Mouse (Mus musculus): ENCODE measurements around the gene Galnt4.

Gene Galnt4

GRCm38 (mm10) chr10:99115471-99116236 is 7.7 kb downstream of the Galnt4 start:
- no peak for DNase-seq (ENCODE audit: low spot score in 2 of 2)

GRCm38 (mm10) chr10:99116237-99116632 is 8.3 kb downstream of the Galnt4 start:
- no peak for DNase-seq (ENCODE audit: low spot score in 2 of 2)

GRCm38 (mm10) chr10:99116650-99117615 is 9.0 kb downstream of the Galnt4 start:
- no peak for DNase-seq (ENCODE audit: low spot score in 2 of 2)

GRCm38 (mm10) chr10:99117876-99118275 is 9.9 kb downstream of the Galnt4 start:
- DNase-seq (ENCODE audit: low spot score in 2 of 2): no peak

GRCm38 (mm10) chr10:99118697-99119096 is 10.7 kb downstream of the Galnt4 start:
- no peak for DNase-seq (ENCODE audit: low spot score in 2 of 2)

- no peak for DNase-seq (ENCODE audit: low spot score in 2 of 2)
Observed at GRCm38 (mm10) chr10:99119471-99119870, 11.5 kb downstream of the Galnt4 start.

GRCm38 (mm10) chr10:99126225-99126624 is 18.3 kb downstream of the Galnt4 start, which contains the start of gene Phxr2:
TSS of gene Phxr2 (minus strand) at chr10:99126325.
- DNase-seq (ENCODE audit: low spot score in 2 of 2): no peak

GRCm38 (mm10) chr10:99126954-99127353 is 19.0 kb downstream of the Galnt4 start:
- no peak for DNase-seq (ENCODE audit: low spot score in 2 of 2)

GRCm38 (mm10) chr10:99127691-99128261 is 19.8 kb downstream of the Galnt4 start:
- DNase-seq (ENCODE audit: low spot score in 2 of 2): no peak

GRCm38 (mm10) chr10:99130611-99131010 is 22.7 kb downstream of the Galnt4 start:
- DNase-seq (ENCODE audit: low spot score in 2 of 2): no peak

- no peak for DNase-seq (ENCODE audit: low spot score in 2 of 2)
Observed at GRCm38 (mm10) chr10:99131298-99131697, 23.3 kb downstream of the Galnt4 start.

GRCm38 (mm10) chr10:99132189-99132588 is 24.2 kb downstream of the Galnt4 start:
- DNase-seq (ENCODE audit: low spot score in 2 of 2): no peak

GRCm38 (mm10) chr10:99132595-99133272 is 24.8 kb downstream of the Galnt4 start:
- peak in 1 of 2 experiments; percentile 46 for DNase-seq (ENCODE audit: low spot score in 2 of 2)

GRCm38 (mm10) chr10:99133321-99133875 is 25.4 kb downstream of the Galnt4 start:
- DNase-seq (ENCODE audit: low spot score in 2 of 2): no peak

GRCm38 (mm10) chr10:99136337-99136736 is 28.4 kb downstream of the Galnt4 start:
- DNase-seq (ENCODE audit: low spot score in 2 of 2): no peak

- no peak for DNase-seq (ENCODE audit: low spot score in 2 of 2)
Observed at GRCm38 (mm10) chr10:99145611-99146010, 37.7 kb downstream of the Galnt4 start.

GRCm38 (mm10) chr10:99146596-99146995 is 38.6 kb downstream of the Galnt4 start:
- no peak for DNase-seq (ENCODE audit: low spot score in 2 of 2)

- DNase-seq (ENCODE audit: low spot score in 2 of 2): no peak
Observed at GRCm38 (mm10) chr10:99150016-99150415, 42.1 kb downstream of the Galnt4 start.

- DNase-seq (ENCODE audit: low spot score in 2 of 2): no peak
Observed at GRCm38 (mm10) chr10:99151580-99151979, 43.6 kb downstream of the Galnt4 start.

GRCm38 (mm10) chr10:99152063-99152462 is 44.1 kb downstream of the Galnt4 start:
- no peak for DNase-seq (ENCODE audit: low spot score in 2 of 2)

- no peak for DNase-seq (ENCODE audit: low spot score in 2 of 2)
Observed at GRCm38 (mm10) chr10:99154635-99155034, 46.7 kb downstream of the Galnt4 start.

Data from urinary bladder, postnatal 36 days (tissue).